Mouse (Mus musculus) central nervous system, embryonic 18 days (tissue): ENCODE data around the gene 4930563M21Rik. TPM values are rescaled to one million over a fixed set of nuclear protein-coding genes. Genes with fewer than 3 reads are reported as not detected.

Experiments
- polyA plus RNA-seq: library from polyadenylated mRNA; depleted of rRNA; stranded (reverse); fragments of >200 nt; gene quantifications from 2 replicates; pipeline ENCODE4 v1.2.3, GENCODE M21; 2012; rRNA removed

Gene 4930563M21Rik
- polyA plus RNA-seq, result not detected in 2 replicates

DNA sequence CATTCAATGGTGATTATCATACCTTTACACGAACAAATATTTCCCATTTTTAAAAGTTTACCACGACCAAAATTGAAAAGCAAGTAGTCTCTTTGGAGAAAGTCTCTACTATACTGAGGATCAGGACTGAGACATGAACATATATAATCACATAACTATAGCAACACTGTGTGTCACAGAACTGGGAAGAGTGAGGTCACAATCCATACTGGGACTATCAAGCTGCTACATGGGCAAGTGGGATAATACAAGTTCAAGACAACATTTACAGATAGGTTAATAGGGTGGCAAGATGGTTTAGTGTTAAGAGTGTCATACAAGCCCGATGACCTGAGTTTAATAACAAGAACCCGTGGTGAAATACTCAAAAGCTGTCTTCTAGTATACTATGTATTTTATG is at the start of gene 4930563M21Rik:
TSS of gene 4930563M21Rik (minus strand) at position 101 of the 400 bp plus-strand sequence.

GRCm38 (mm10) chr9:56041372-56042180 is 31.2 kb upstream of the 4930563M21Rik start, which contains the start of gene Rcn2:
Gene Rcn2 (plus strand): TSS chr9:56041845.

DNA sequence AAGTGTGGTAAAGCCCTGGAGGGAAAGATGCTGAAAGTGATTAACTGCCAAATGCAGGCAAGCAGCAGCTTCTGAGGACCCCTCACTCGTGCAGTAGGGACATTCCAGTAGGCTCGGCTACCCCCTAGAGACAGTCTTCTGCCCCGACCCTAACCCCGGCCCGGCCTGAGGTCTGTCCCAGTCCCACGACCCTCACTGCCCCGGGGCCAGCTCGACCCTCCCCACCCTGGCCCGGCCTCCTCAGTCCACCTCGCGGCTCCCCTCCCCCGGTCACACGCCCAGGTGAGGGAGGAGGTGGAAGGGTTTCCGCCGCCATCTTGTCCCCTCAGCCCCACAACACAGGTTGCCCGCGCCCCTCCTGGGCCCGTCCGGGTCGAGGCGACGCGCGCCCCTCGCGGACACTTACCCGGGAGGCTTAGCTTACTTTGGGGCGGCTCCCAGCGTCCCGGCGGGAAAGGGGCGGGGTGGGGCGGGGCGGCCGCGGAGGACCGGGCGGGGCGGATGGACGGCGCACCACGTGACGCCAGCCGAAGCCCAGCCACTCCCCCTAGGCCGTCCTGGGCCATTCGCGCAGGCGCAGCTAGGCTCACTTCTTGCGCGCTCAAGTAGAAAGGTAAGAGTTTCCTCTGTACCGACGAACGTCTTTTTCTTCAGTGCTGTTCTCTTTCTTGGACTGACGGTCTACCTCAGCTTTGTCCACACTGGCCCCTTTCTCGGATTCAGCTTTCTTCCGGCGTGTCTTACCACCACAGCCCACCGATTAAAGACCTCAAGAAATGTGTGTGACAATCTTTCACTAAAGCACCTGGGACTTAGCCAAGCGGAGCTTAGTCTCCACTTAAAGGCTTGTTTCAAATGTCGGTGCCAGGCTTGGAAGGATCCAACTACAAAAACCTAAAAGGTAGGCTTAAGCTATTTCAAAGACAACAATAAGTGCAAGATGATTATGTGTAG is 72.4 kb downstream of the 4930563M21Rik start, which contains the start of gene Scaper:
TSS of gene Scaper (minus strand) at position 456 of the 954 bp plus-strand sequence.

Other genes starting within 250 kb of the 4930563M21Rik start
- 19.6 and 20.1 TPM in 2 replicates for gene Scaper, start 72.4 kb downstream of the 4930563M21Rik start, polyA plus RNA-seq
- gene Rcn2, start 31.3 kb upstream of the 4930563M21Rik start, polyA plus RNA-seq, result 133 and 150 TPM in 2 replicates
- gene Pstpip1, start 79.4 kb upstream of the 4930563M21Rik start, polyA plus RNA-seq, result 0.51 and 1.3 TPM in 2 replicates
- gene Tspan3, start 154.9 kb upstream of the 4930563M21Rik start, polyA plus RNA-seq, result 376 and 403 TPM in 2 replicates